Mouse (Mus musculus): Measurements from ENCODE around the gene Tbc1d2.

The Tbc1d2 gene

GRCm38 (mm10) chr4:46560069-46560705 is 89.8 kb downstream of the Tbc1d2 start:
- no peak for ATAC-seq (ENCODE audit: insufficient number of reproducible peaks, low FRiP score, low TSS enrichment)

GRCm38 (mm10) chr4:46558672-46559667 is 91.0 kb downstream of the Tbc1d2 start:
- ATAC-seq (ENCODE audit: insufficient number of reproducible peaks, low FRiP score, low TSS enrichment), result no peak

DNA sequence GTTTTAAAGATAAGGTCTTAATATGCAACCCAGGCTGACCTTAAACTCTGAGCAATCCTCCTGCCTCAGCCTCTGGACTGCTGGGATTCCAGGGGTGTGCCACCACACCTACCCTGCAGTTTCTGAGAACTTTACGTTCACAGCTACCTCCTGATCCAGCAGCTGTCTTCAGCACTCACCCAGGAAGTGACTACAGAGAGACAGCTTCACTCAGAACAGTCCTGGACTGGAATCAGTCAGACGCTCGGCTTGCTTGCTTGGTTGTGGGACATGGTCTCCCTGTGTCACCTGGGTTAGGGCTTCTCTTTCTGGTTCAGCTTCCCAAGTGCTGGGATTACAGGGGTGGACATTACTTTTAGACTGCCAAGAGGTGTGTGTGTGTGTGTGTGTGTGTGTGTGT is 93.1 kb downstream of the Tbc1d2 start:
- no peak for ATAC-seq (ENCODE audit: insufficient number of reproducible peaks, low FRiP score, low TSS enrichment)

DNA sequence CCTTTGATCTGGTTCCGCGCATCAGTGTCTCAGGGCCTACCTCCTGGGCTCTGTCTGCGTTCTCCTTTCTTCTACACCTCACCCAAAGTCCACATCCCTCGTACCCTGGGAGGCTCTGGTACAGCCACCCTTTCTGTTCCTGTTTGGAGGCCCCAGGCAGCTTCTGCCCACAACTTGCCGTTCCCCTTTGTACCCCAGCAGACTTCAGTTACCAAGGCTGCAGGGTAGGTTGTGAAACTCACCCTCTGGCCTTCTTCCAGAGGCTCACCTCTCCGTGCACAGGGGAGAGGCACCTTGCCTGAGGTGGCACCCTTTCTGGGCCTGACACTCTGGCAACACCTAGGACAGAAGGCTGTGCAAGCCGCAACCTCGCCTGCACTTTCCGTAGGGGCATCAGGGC is 94.2 kb downstream of the Tbc1d2 start:
- no peak for ATAC-seq (ENCODE audit: insufficient number of reproducible peaks, low FRiP score, low TSS enrichment)

All from cerebellum, adult (tissue).